Mouse (Mus musculus) small intestine, adult 2 months (tissue): ENCODE measurements around the gene Aire. TPM values are rescaled to one million over a fixed set of nuclear protein-coding genes. Genes with fewer than 3 reads are reported as not detected.

Experiments used
- H3K27ac ChIP-seq: fragments of 200-500 bp; 2 replicates; pipeline ENCODE4 v1.5.1; 2012; ENCODE audit warnings: low read depth, low read length, control low read depth, inconsistent platforms; ENCODE audit not compliant: insufficient read depth
- H3K27me3 ChIP-seq: fragments of 200-500 bp; 2 replicates; pipeline ENCODE4 v1.6.1; 2012; ENCODE audit warnings: mild to moderate bottlenecking, moderate library complexity, low read length, inconsistent platforms; ENCODE audit not compliant: control insufficient read depth, insufficient read depth
- H3K36me3 ChIP-seq: fragments of 200-500 bp; 2 replicates; pipeline ENCODE4 v1.6.1; 2012; ENCODE audit warnings: mild to moderate bottlenecking, low read length, control low read depth, inconsistent platforms; ENCODE audit not compliant: control insufficient read depth, insufficient read depth
- H3K4me1 ChIP-seq: fragments of 200-500 bp; 2 replicates; pipeline ENCODE4 v1.6.1; 2012; ENCODE audit warnings: low read length, inconsistent platforms, mixed read lengths; ENCODE audit not compliant: control insufficient read depth, insufficient read depth, insufficient read length
- H3K4me3 ChIP-seq: fragments of 200-500 bp; 2 replicates; pipeline ENCODE4 v1.5.1; 2012; ENCODE audit warnings: low read depth, mild to moderate bottlenecking, control low read depth, inconsistent platforms, low read length, moderate library complexity
- CTCF ChIP-seq: fragments of 200-500 bp; IDR thresholded peaks from 2 replicates; pipeline ENCODE4 v1.5.1; 2012; ENCODE audit warnings: low read depth, mild to moderate bottlenecking, control low read depth, inconsistent platforms, low read length, moderate library complexity, mixed read lengths; ENCODE audit not compliant: insufficient replicate concordance, insufficient read length; ENCODE audit errors: extremely low read depth
- POLR2A ChIP-seq: fragments of 200-500 bp; IDR thresholded peaks from 2 replicates; pipeline ENCODE4 v1.6.1; 2012; ENCODE audit warnings: low read depth, mild to moderate bottlenecking, control low read depth, inconsistent platforms, low read length, moderate library complexity
- WGBS: fragments of 180-500 bp; shearing (Covaris S2); methylation state at CpG from one replicate; pipeline ENCODE4 v1.1.7; 2018; 5-methylcytosine and 5-hydroxymethylcytosine counted together
- polyA plus RNA-seq: library from polyadenylated mRNA; depleted of rRNA; stranded (reverse); fragments of >200 nt; gene quantifications from 2 replicates; pipeline ENCODE4 v1.2.3, GENCODE M21; 2012

The Aire gene
- polyA plus RNA-seq, 1 experiment = 0.34 TPM

GRCm38 (mm10) chr10:78069101-78070011 lies 25.9 kb upstream of the Aire start, which contains the start of gene Icosl:
Gene Icosl (plus strand): TSS chr10:78069302.
- Histone ChIP-seq H3K27me3 (no peaks in the 10 kb centered on the region), H3K4me3 (peak within 1 kb of the TSS; percentile 69), H3K4me1 (peaks cover 5% of the 10 kb centered on the region; the same call in 1 of the 2 replicates), H3K36me3 (peaks cover 15% of the 10 kb centered on the region; the same call in 1 of the 2 replicates), H3K27ac (peak within 1 kb of the TSS; percentile 57)
- under 1% methylated on average over 66 of the region's 66 CpGs for WGBS
- TF ChIP-seq CTCF = peak; percentile 59
- peak; percentile 87; the same call in 1 of the 2 replicates for TF ChIP-seq POLR2A

DNA sequence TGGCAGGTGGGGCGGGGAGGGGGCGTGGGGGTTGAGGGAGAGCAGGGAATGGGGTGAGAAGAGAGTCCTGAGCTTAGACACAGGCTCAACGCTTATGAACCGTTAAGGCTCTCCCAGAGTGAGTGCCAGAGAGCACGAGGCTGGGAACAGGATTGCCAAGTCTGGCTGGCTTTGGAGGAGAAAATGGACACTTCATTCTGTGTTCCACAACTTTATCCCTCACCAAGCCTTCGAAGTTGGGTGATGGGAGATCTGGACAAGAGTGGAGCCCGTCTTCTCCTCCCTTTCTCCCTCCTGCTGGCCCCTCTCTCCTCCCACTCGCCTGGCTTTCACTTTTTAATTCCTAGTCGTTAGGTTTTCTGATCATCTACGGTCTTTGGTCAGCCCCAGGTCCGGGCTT lies 25.1 kb upstream of the Aire start:
- Histone ChIP-seq H3K27ac (no peak overlapping the region), H3K4me3 (peak overlapping the region; percentile 69), H3K27me3 (no peaks in the 10 kb centered on the region), H3K4me1 (peaks cover 5% of the 10 kb centered on the region; the same call in 1 of the 2 replicates), H3K36me3 (peaks cover 10% of the 10 kb centered on the region; the same call in 1 of the 2 replicates)
- TF ChIP-seq CTCF = no peak
- no peak for TF ChIP-seq POLR2A
- 21% methylated on average over 11 of the region's 11 CpGs for WGBS

GRCm38 (mm10) chr10:78067226-78067625 lies 23.8 kb upstream of the Aire start:
- H3K4me3 ChIP-seq = no peak overlapping the region
- TF ChIP-seq POLR2A = no peak
- TF ChIP-seq CTCF = no peak
- H3K27ac ChIP-seq = no peak overlapping the region
- peaks cover 5% of the 10 kb centered on the region; the same call in 1 of the 2 replicates for H3K4me1 ChIP-seq
- H3K36me3 ChIP-seq = peaks cover 6% of the 10 kb centered on the region; the same call in 1 of the 2 replicates
- H3K27me3 ChIP-seq = no peaks in the 10 kb centered on the region
- WGBS = 39% methylated on average over 4 of the region's 4 CpGs

DNA sequence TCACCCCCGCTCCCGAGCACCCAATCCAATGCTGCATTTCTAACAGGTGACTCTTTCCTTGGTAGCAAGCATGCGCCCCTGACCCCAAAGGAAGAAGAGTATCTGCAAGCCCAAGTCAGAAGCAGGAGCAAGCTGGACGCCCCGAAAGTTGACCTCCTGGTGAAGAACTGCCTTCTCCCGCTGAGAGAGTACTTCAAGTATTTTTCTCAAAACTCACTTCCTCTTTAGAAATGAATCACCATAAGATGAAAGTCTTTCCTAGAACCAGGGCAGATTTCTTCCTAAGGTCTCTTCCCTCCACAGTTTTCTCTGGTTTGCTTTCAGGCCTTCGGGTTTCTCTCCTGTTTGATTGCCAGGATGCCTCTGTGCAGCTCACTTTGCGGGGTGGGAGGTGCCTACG lies 19.7 kb upstream of the Aire start:
- H3K4me1 ChIP-seq = no peaks in the 10 kb centered on the region
- H3K27ac ChIP-seq = no peak overlapping the region
- H3K4me3 ChIP-seq = no peak overlapping the region
- H3K27me3 ChIP-seq = no peaks in the 10 kb centered on the region
- WGBS = 73% methylated on average over 9 of the region's 9 CpGs
- no peaks in the 10 kb centered on the region for H3K36me3 ChIP-seq
- TF ChIP-seq POLR2A (no peak), CTCF (no peak)

- TF ChIP-seq CTCF (no peak), POLR2A (no peak)
- Histone ChIP-seq H3K4me1 (no peaks in the 10 kb centered on the region), H3K27me3 (no peaks in the 10 kb centered on the region), H3K27ac (no peak overlapping the region), H3K36me3 (no peaks in the 10 kb centered on the region), H3K4me3 (no peak overlapping the region)
- 82% methylated on average over 8 of the region's 8 CpGs for WGBS
These were observed 13.6 kb upstream of the Aire start for GRCm38 (mm10) chr10:78057056-78057455.

DNA sequence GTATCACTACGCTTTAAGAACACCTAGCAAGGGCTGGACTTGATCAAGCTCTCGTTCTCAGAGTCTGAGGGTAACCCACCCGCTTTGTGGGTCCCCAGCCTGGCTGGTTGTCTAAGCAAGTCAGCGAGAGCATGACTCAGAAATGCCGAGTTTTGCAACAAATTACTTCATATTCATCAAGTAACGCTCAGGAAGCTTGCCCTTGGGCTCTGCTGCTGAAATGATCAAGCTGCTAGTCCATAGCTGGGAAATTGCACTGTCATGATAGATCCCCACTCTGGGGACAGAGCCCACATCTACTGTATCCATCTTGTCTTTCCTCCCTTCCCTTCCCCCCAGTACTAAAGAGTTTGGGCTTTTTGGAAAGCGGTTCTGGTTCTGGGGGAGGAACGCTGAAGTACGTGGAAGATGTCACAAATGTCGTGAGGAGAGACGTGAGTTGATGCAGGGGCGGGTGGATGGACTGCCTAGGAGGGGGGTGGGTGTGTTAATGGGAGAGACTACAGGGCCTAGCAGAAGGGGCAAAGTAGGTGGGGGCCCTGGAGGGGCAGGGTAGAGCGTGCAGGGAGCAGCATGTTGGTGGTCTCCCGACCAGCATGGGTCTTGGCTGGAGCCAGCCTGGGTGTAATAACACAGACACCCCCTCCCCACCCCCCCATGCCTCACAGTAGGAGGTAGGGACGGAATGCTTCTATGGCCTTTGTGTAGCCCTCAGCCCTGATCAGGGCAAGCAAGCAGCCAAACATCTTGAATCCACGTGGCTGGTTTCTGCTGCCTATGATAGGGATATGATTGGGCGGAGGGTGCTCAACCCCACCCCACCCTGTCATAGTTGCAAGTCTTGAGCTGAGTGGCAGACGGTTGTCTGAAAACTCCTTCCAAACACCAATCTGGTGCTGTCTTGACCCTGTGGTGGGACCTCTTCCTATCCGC lies 11.5 kb upstream of the Aire start:
- 74% methylated on average over 19 of the region's 19 CpGs for WGBS
- no peaks in the 10 kb centered on the region for H3K4me1 ChIP-seq
- no peak for TF ChIP-seq POLR2A
- TF ChIP-seq CTCF = no peak
- 0 out of 2 replicates have a peak overlapping the region, but pooled peaks have one; percentile 15 for H3K27ac ChIP-seq
- no peaks in the 10 kb centered on the region for H3K27me3 ChIP-seq
- H3K4me3 ChIP-seq = no peak overlapping the region
- H3K36me3 ChIP-seq = no peaks in the 10 kb centered on the region

DNA sequence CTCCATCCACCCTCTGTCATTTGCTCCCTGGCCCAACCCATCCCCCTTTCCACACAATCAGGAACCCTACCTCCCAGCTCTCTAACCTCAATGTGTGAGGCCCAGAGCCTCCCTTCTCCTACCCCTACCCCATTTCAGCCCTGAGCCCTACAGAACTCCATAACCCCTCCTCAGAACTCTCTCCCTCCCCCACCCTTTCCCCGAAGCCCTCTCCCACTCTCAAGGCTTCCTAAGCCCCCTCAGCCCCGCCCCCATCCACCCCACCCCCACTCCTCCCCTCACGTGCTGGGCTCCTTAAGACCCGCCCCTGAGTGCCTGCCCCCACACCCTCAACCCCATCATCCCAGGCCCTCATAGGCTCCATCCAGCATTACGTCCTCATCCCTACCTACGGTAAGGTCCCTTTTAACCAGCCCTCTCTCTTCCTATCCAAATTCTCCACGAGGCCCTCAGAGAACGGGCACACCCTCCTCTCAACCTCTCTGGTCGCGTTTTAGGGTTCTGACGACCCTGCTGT lies 6.2 kb upstream of the Aire start:
- Histone ChIP-seq H3K36me3 (no peaks in the 10 kb centered on the region), H3K27ac (no peak overlapping the region), H3K4me1 (no peaks in the 10 kb centered on the region), H3K4me3 (no peak overlapping the region), H3K27me3 (no peaks in the 10 kb centered on the region)
- TF ChIP-seq POLR2A = no peak
- TF ChIP-seq CTCF = no peak
- WGBS = 60% methylated on average over 11 of the region's 11 CpGs
